In the genomic region with DNA sequence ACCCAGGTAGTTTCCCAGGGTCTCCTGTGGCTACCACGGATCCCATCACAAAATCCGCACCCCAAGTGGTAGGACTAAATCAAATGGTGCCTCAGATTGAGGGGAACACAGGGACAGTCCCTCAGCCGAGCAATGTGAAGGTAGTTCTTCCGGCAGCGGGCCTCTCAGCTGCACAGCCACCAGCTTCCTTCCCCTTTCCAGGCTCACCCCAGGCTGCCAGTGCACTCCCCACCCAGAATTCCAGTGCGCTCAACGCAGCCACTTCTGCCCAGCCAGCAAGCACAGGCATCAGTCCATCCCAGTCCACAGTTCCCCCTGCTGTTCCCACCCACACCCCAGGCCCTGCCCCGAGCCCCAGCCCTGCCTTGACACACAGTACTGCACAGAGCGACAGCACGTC, we compare ENCODE assay signal across 13 mouse cellular contexts. TPM values are rescaled to one million over a fixed set of nuclear protein-coding genes. Genes with fewer than 3 reads are reported as not detected.
DNase-seq lines count a peak whose midpoint lies in the region; ATAC-seq lines count a peak whose summit lies in the region.
"Had no signal": no experiment of that assay in that cellular context is flagged by ENCODE, and none has a peak within 500 bp of the region (broad histone marks: within the 10 kb centered on the region; RNA-seq: fewer than 3 reads in every experiment).

No protein-coding gene starts in this region.

- no peak overlapping the region for H3K4me2 ChIP-seq in hindbrain, embryonic 11.5 days (replicated peaks; ENCODE audit: low read depth, low read length)
- H3K4me2 ChIP-seq in hindbrain, embryonic 14.5 days (replicated peaks): no peak overlapping the region
- no peak overlapping the region for H3K4me2 ChIP-seq in neural tube, embryonic 12.5 days (replicated peaks)
- H3K4me2 ChIP-seq in neural tube, embryonic 15.5 days: no peak overlapping the region
- H3K4me2 ChIP-seq: embryonic facial prominence, embryonic 12.5 days; forebrain, embryonic 15.5 days; limb, embryonic 13.5 days had no signal

- H3K27ac ChIP-seq in hindbrain, embryonic 11.5 days (ENCODE audit: low read depth, low read length): no peak overlapping the region
- no peak overlapping the region for H3K27ac ChIP-seq in hindbrain, embryonic 14.5 days
- H3K27ac ChIP-seq in neural tube, embryonic 12.5 days: no peak overlapping the region
- no peak overlapping the region for H3K27ac ChIP-seq in neural tube, embryonic 15.5 days (replicated peaks)
- H3K27ac ChIP-seq in macrophage: peak overlapping the region; percentile 28; the same call in 1 of the 2 replicates
- H3K27ac ChIP-seq in midbrain, embryonic 10.5 days (replicated peaks): no peak overlapping the region
- H3K27ac ChIP-seq: embryonic facial prominence, embryonic 12.5 days; forebrain, embryonic 15.5 days; limb, embryonic 13.5 days had no signal

- no peaks in the 10 kb centered on the region for H3K79me2 ChIP-seq in macrophage (ENCODE audit: inconsistent target)

- DNase-seq in hindbrain, embryonic 11.5 days (ENCODE audit: low spot score): no peak
- DNase-seq in hindbrain, embryonic 14.5 days (ENCODE audit: low spot score): no peak
- no peak for DNase-seq in midbrain, embryonic 10.5 days (ENCODE audit: low spot score)
- no peak for DNase-seq in urinary bladder, postnatal 25 days (ENCODE audit: low spot score)
- DNase-seq: gastrocnemius, postnatal 36 days had no signal

- no peaks in the 10 kb centered on the region for H3K4me1 ChIP-seq in hindbrain, embryonic 11.5 days (replicated peaks; ENCODE audit: control insufficient read depth, insufficient read depth, low read length)
- no peaks in the 10 kb centered on the region for H3K4me1 ChIP-seq in hindbrain, embryonic 14.5 days (replicated peaks; ENCODE audit: control insufficient read depth, insufficient read depth, low read length)
- no peaks in the 10 kb centered on the region for H3K4me1 ChIP-seq in neural tube, embryonic 12.5 days
- H3K4me1 ChIP-seq in neural tube, embryonic 15.5 days: no peaks in the 10 kb centered on the region
- peaks cover 9% of the 10 kb centered on the region for H3K4me1 ChIP-seq in midbrain, embryonic 10.5 days
- H3K4me1 ChIP-seq: forebrain, embryonic 15.5 days had no signal

- ATAC-seq in hindbrain, embryonic 11.5 days (ENCODE audit: low FRiP score): peak; percentile 51; the same call in 1 of the 2 replicates
- no peak for ATAC-seq in hindbrain, embryonic 14.5 days (ENCODE audit: low FRiP score)
- ATAC-seq in neural tube, embryonic 12.5 days (ENCODE audit: low FRiP score, low read depth): 0 out of 2 replicates have a peak, but pooled peaks have one; percentile 22
- ATAC-seq in neural tube, embryonic 15.5 days (ENCODE audit: low FRiP score): no peak
- ATAC-seq: CD4-positive, CD25-positive, alpha-beta regulatory T cell, adult 4 months; forebrain, embryonic 15.5 days had no signal

- H3K9me3 ChIP-seq in hindbrain, embryonic 11.5 days (ENCODE audit: control insufficient read depth, low read length): no peaks in the 10 kb centered on the region
- no peaks in the 10 kb centered on the region for H3K9me3 ChIP-seq in hindbrain, embryonic 14.5 days (ENCODE audit: control insufficient read depth, low read length)
- no peaks in the 10 kb centered on the region for H3K9me3 ChIP-seq in neural tube, embryonic 12.5 days
- no peaks in the 10 kb centered on the region for H3K9me3 ChIP-seq in neural tube, embryonic 15.5 days (replicated peaks)
- no peaks in the 10 kb centered on the region for H3K9me3 ChIP-seq in midbrain, embryonic 10.5 days (replicated peaks)
- H3K9me3 ChIP-seq: embryonic facial prominence, embryonic 12.5 days; forebrain, embryonic 15.5 days; limb, embryonic 13.5 days had no signal

- no peak overlapping the region for H3K9ac ChIP-seq in hindbrain, embryonic 11.5 days (ENCODE audit: low read depth, low read length)
- no peak overlapping the region for H3K9ac ChIP-seq in hindbrain, embryonic 14.5 days
- no peak overlapping the region for H3K9ac ChIP-seq in neural tube, embryonic 12.5 days
- H3K9ac ChIP-seq in neural tube, embryonic 15.5 days (replicated peaks): no peak overlapping the region
- H3K9ac ChIP-seq: embryonic facial prominence, embryonic 12.5 days; forebrain, embryonic 15.5 days; limb, embryonic 13.5 days had no signal

- no peaks in the 10 kb centered on the region for H3K27me3 ChIP-seq in hindbrain, embryonic 11.5 days (ENCODE audit: control insufficient read depth, insufficient read depth, low read length)
- H3K27me3 ChIP-seq in hindbrain, embryonic 14.5 days (ENCODE audit: control insufficient read depth, insufficient read depth, low read length): no peaks in the 10 kb centered on the region
- no peaks in the 10 kb centered on the region for H3K27me3 ChIP-seq in neural tube, embryonic 12.5 days (replicated peaks)
- no peaks in the 10 kb centered on the region for H3K27me3 ChIP-seq in neural tube, embryonic 15.5 days (replicated peaks)
- no peaks in the 10 kb centered on the region for H3K27me3 ChIP-seq in midbrain, embryonic 10.5 days (ENCODE audit: low read depth, poor library complexity, severe bottlenecking)
- H3K27me3 ChIP-seq: embryonic facial prominence, embryonic 12.5 days; forebrain, embryonic 15.5 days; limb, embryonic 13.5 days had no signal

- H3K4me3 ChIP-seq in hindbrain, embryonic 11.5 days (ENCODE audit: low read depth, low read length): no peak overlapping the region
- H3K4me3 ChIP-seq in hindbrain, embryonic 14.5 days (replicated peaks; ENCODE audit: low read length): no peak overlapping the region
- no peak overlapping the region for H3K4me3 ChIP-seq in neural tube, embryonic 12.5 days
- H3K4me3 ChIP-seq in neural tube, embryonic 15.5 days (replicated peaks): no peak overlapping the region
- no peak overlapping the region for H3K4me3 ChIP-seq in macrophage (ENCODE audit: inconsistent target)
- no peak overlapping the region for H3K4me3 ChIP-seq in midbrain, embryonic 10.5 days
- H3K4me3 ChIP-seq: embryonic facial prominence, embryonic 12.5 days; forebrain, embryonic 15.5 days; limb, embryonic 13.5 days; myocyte had no signal

- 92% methylated on average over 10 of the region's 10 CpGs for WGBS in hindbrain, embryonic 11.5 days
- 92% methylated on average over 10 of the region's 10 CpGs for WGBS in hindbrain, embryonic 14.5 days
- 92% methylated on average over 10 of the region's 10 CpGs for WGBS in neural tube, embryonic 12.5 days
- WGBS in neural tube, embryonic 15.5 days: 90% methylated on average over 10 of the region's 10 CpGs
- whole genome bisulfite sequencing in macrophage (ENCODE audit: missing documents): 13% methylated on average over 10 of the region's 10 CpGs
- WGBS in midbrain, embryonic 10.5 days: 92% methylated on average over 10 of the region's 10 CpGs

- H3K36me3 ChIP-seq in hindbrain, embryonic 11.5 days (ENCODE audit: control insufficient read depth, insufficient read depth, low read length): no peaks in the 10 kb centered on the region
- peaks cover 45% of the 10 kb centered on the region for H3K36me3 ChIP-seq in hindbrain, embryonic 14.5 days (replicated peaks; ENCODE audit: control insufficient read depth, insufficient read depth)
- H3K36me3 ChIP-seq in neural tube, embryonic 12.5 days: peaks cover 24% of the 10 kb centered on the region
- peaks cover 44% of the 10 kb centered on the region for H3K36me3 ChIP-seq in neural tube, embryonic 15.5 days
- peaks cover 87% of the 10 kb centered on the region for H3K36me3 ChIP-seq in macrophage (ENCODE audit: inconsistent target)
- H3K36me3 ChIP-seq in midbrain, embryonic 10.5 days: peaks cover 48% of the 10 kb centered on the region

RNA-seq across cellular contexts. Expression of gene Zcchc2, which starts 40.1 kb away (rescaled TPM):
- polyA plus RNA-seq in hindbrain, embryonic 11.5 days (2014; fragmentation: Nextera tagmentation; extraction: Ambion mirVana): 2.3 and 2.9 TPM in 2 replicates
- polyA plus RNA-seq in hindbrain, embryonic 14.5 days (2014; fragmentation: Nextera tagmentation; extraction: Ambion mirVana): 2.7 and 3.1 TPM in 2 replicates
- 1.7 and 1.9 TPM in 2 replicates for polyA plus RNA-seq in neural tube, embryonic 12.5 days (2016; fragmentation: Nextera tagmentation; extraction: Ambion mirVana)
- 2.4 and 3.1 TPM in 2 replicates for polyA plus RNA-seq in neural tube, embryonic 15.5 days (2015; fragmentation: Nextera tagmentation; extraction: Ambion mirVana)
- 100 to 1,000 TPM in 9 of 26 experiments, 10 to 100 TPM in 17; 27.4 to 263 (median 93.3) TPM for total RNA-seq in macrophage (2018; cell fraction: chromatin; rRNA removed)
- total RNA-seq in macrophage (2018; cell fraction: cytosol; rRNA removed): 10 to 100 TPM; 21.1 to 83.6 (median 33.9) TPM
- total RNA-seq in macrophage (2018; cell fraction: nucleus; rRNA removed): 100 to 1,000 TPM in 5 of 26 experiments, 10 to 100 TPM in 21; 25.7 to 238 (median 78.2) TPM
- 21.2 to 22.6 TPM (median 22.2 TPM) in 3 replicates for polyA plus RNA-seq in macrophage (2018)
- polyA plus RNA-seq in midbrain, embryonic 10.5 days (2016; fragmentation: Nextera tagmentation; extraction: Ambion mirVana): 1.7 and 1.9 TPM in 2 replicates

Comparison
In these comparisons a context has a peak if more than half of its experiments do, and no peak if none do; other contexts are left out.
1. ATAC-seq: peak in hindbrain, embryonic 11.5 days (single experiment) and neural tube, embryonic 12.5 days (single experiment); none in hindbrain, embryonic 14.5 days (single experiment) and neural tube, embryonic 15.5 days (single experiment).